Mouse (Mus musculus) stomach, embryonic 14.5 days (tissue): ENCODE measurements around the gene Syt13. TPM values are rescaled to one million over a fixed set of nuclear protein-coding genes. Genes with fewer than 3 reads are reported as not detected.

Source experiments
- ATAC-seq: fragments of 200-750 bp; cut with Nextera tagmentation; 2 replicates; pipeline ENCODE4 v1.8.0; 2017; ENCODE audit warnings: low read depth, moderate TSS enrichment; ENCODE audit not compliant: insufficient number of reproducible peaks, insufficient read depth, low FRiP score
- H3K27ac ChIP-seq: fragments of 300-500 bp; sonication (generic); 2 replicates; pipeline ENCODE4 v1.5.1; 2014; ENCODE audit warnings: mild to moderate bottlenecking, low read length, moderate library complexity, mixed read lengths
- H3K27me3 ChIP-seq: fragments of 300-500 bp; sonication (generic); 2 replicates; pipeline ENCODE4 v1.6.1; 2014; ENCODE audit warnings: low read length, control low read depth, mixed read lengths; ENCODE audit not compliant: control insufficient read depth, insufficient read depth
- H3K36me3 ChIP-seq: fragments of 300-500 bp; sonication (generic); 2 replicates; pipeline ENCODE4 v1.6.1; 2014; ENCODE audit warnings: mild to moderate bottlenecking, control low read depth, low read length, moderate library complexity, mixed read lengths; ENCODE audit not compliant: control insufficient read depth, insufficient read depth
- H3K4me1 ChIP-seq: fragments of 300-500 bp; sonication (generic); 2 replicates; pipeline ENCODE4 v1.6.1; 2014; ENCODE audit warnings: low read length, control low read depth, mixed read lengths; ENCODE audit not compliant: control insufficient read depth, insufficient read depth
- H3K4me2 ChIP-seq: fragments of 300-500 bp; sonication (generic); replicated peaks from 2 replicates; pipeline ENCODE4 v1.6.1; 2014; ENCODE audit warnings: low read depth, low read length, control low read depth
- H3K4me3 ChIP-seq: fragments of 300-500 bp; sonication (generic); 2 replicates; pipeline ENCODE4 v1.5.1; 2014; ENCODE audit warnings: low read depth, low read length, control low read depth
- H3K9ac ChIP-seq: fragments of 300-500 bp; sonication (generic); replicated peaks from 2 replicates; pipeline ENCODE4 v1.6.1; 2014; ENCODE audit warnings: low read depth, mild to moderate bottlenecking, control low read depth, low read length, moderate library complexity, mixed read lengths
- H3K9me3 ChIP-seq: fragments of 300-500 bp; sonication (generic); 2 replicates; pipeline ENCODE4 v1.6.1; 2016; ENCODE audit warnings: low read depth, low read length, control low read depth; ENCODE audit not compliant: control insufficient read depth
- WGBS: fragments of 180-500 bp; shearing (Covaris S2); extraction: QIAGEN DNeasy Blood & Tissue Kit; methylation state at CpG from one replicate; pipeline ENCODE4 v1.1.7; 2014; 5-methylcytosine and 5-hydroxymethylcytosine counted together
- polyA plus RNA-seq: library from polyadenylated mRNA; unstranded; fragments of >200 nt; fragmentation: Nextera tagmentation; extraction: Ambion mirVana; gene quantifications from 2 replicates; pipeline ENCODE4 v1.2.1, GENCODE M21; 2014

Gene Syt13
- polyA plus RNA-seq, 1 experiment from 2014 or later, result 7.7 TPM

DNA sequence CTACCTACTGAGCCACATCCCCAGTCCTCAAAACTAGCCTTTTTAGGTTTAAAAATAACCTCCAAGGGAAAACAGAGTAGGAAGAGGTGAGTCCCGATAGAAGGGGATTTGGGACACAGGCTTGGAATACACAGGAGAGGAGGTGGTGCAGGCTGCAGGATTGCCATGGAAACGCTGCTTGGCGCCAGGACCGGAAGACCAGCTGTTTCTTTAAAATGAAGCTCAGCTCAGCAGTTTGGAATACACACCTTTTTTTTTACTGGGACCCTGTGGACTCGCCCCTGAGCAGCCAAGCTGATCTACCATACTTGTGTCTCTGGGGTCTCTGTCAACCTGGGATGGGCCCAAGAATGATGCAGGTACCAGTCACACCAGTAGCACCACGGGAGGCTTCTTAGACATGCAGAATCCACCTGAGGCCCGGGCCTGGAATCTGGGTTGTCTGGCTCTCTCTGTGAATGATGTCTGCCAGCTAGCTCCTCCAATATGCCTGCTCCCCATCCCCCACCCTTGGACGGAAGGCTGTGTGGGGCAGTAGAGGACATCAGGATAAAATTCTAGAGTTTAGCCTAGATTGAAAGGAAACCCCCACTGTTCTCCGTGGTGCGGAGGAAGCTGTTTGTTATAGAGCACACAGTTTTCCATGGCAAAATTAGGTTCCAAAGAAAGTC is 19.5 kb downstream of the Syt13 start:
- Histone ChIP-seq H3K9ac (no peak overlapping the region), H3K9me3 (no peaks in the 10 kb centered on the region), H3K27me3 (no peaks in the 10 kb centered on the region), H3K27ac (no peak overlapping the region), H3K4me1 (0 out of 2 replicates have a peak, but pooled peaks cover 7% of the 10 kb centered on the region), H3K4me2 (no peak overlapping the region), H3K36me3 (no peaks in the 10 kb centered on the region), H3K4me3 (no peak overlapping the region)
- 0 out of 2 replicates have a peak, but pooled peaks have one; percentile 25 for ATAC-seq
- WGBS, result 14% methylated on average over 10 of the region's 10 CpGs

DNA sequence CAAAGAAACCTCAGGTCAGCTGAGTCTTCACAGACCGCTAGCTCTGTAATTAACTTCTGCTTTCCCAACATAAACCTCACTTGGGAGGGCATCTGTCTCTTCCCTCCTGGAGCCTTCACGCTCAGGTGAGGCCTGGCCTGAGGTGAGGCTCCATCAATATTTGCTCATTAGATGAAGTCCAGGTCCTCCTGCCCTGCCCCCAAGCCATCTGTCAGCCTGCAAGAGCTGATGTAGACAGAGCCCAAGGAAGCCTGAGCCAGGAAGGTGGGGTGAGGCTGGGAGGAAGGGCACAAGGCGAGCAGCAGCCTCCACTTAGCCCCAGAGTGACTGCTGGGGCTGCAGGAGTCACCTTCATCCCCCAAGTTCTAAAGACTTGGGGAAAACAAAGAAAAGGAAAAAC is 20.6 kb downstream of the Syt13 start:
- no peak overlapping the region for H3K4me3 ChIP-seq
- H3K27me3 ChIP-seq, result no peaks in the 10 kb centered on the region
- no peak overlapping the region for H3K4me2 ChIP-seq
- no peak overlapping the region for H3K27ac ChIP-seq
- H3K36me3 ChIP-seq, result no peaks in the 10 kb centered on the region
- H3K9me3 ChIP-seq, result no peaks in the 10 kb centered on the region
- no peak for ATAC-seq
- WGBS, result 46% methylated on average over 3 of the region's 3 CpGs
- H3K4me1 ChIP-seq, result 0 out of 2 replicates have a peak, but pooled peaks cover 7% of the 10 kb centered on the region
- H3K9ac ChIP-seq, result no peak overlapping the region

DNA sequence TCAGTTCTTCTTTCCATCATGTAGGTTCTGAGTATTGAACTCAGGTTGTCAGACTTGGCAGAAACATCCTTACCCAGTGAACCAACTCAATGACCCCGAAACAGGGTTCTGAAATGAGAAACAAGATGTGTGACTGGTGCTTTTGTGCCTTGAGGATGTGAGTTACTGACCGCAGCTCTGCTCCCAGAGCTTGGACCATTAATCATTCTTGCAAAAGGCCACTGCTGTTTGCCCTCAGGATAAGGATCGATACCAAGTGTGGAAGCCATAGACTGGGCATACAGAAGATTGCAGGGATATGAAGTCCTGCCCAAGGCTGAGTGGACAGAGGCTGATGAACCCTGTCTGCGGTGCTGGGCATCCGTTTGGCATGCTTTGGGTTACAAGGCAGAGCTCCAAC is 23.2 kb downstream of the Syt13 start:
- H3K9ac ChIP-seq, result no peak overlapping the region
- H3K36me3 ChIP-seq, result no peaks in the 10 kb centered on the region
- no peak for ATAC-seq
- no peak overlapping the region for H3K4me2 ChIP-seq
- no peak overlapping the region for H3K27ac ChIP-seq
- WGBS, result 63% methylated on average over 5 of the region's 5 CpGs
- no peaks in the 10 kb centered on the region for H3K27me3 ChIP-seq
- 0 out of 2 replicates have a peak, but pooled peaks cover 7% of the 10 kb centered on the region for H3K4me1 ChIP-seq
- no peaks in the 10 kb centered on the region for H3K9me3 ChIP-seq
- no peak overlapping the region for H3K4me3 ChIP-seq

DNA sequence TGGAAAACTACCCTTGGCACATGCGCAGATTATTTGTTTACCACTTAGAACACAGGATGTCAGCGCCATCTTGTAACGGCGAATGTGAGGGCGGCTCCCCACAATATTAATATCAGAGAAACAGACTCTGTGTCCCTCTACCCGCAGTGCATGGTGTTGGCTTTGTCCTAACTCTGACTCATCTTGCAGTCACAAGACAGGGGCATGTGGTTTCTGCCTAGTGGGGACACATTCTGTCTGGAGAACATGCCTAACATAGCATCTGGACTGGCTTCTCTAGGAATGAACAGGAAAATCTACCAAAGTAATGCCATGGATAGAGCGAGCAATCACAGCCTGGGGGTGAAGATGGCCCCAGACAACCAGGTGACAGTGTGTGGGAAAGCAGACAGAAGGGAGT is 23.9 kb downstream of the Syt13 start:
- Histone ChIP-seq H3K4me2 (no peak overlapping the region), H3K9me3 (no peaks in the 10 kb centered on the region), H3K36me3 (no peaks in the 10 kb centered on the region), H3K4me1 (0 out of 2 replicates have a peak, but pooled peaks cover 7% of the 10 kb centered on the region), H3K27ac (no peak overlapping the region), H3K9ac (no peak overlapping the region), H3K27me3 (no peaks in the 10 kb centered on the region), H3K4me3 (no peak overlapping the region)
- WGBS, result 94% methylated on average over 6 of the region's 7 CpGs
- ATAC-seq, result no peak

DNA sequence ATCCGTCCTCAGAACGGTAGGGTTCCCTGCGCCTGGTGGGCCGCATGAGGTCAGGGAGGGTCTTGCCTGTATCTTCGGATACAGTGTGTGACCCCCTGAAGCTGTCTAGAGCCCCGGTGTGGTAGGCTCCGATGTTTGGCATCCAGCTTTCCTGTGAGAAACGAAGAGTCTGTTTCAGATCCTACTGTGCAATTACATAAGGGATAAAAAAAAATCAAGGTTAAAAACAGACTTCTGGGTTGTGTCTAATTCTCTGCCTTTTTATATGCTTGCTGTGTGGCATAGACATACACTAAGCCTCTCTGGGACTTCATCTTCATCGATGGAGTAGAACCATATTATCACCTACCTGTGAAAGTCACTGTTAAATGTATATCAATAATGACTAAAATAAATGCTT is 26.1 kb downstream of the Syt13 start:
- Histone ChIP-seq H3K4me3 (no peak overlapping the region), H3K27me3 (no peaks in the 10 kb centered on the region), H3K36me3 (no peaks in the 10 kb centered on the region), H3K9me3 (no peaks in the 10 kb centered on the region), H3K4me1 (no peaks in the 10 kb centered on the region), H3K4me2 (no peak overlapping the region), H3K9ac (no peak overlapping the region), H3K27ac (no peak overlapping the region)
- WGBS, result 88% methylated on average over 9 of the region's 9 CpGs
- ATAC-seq, result no peak

DNA sequence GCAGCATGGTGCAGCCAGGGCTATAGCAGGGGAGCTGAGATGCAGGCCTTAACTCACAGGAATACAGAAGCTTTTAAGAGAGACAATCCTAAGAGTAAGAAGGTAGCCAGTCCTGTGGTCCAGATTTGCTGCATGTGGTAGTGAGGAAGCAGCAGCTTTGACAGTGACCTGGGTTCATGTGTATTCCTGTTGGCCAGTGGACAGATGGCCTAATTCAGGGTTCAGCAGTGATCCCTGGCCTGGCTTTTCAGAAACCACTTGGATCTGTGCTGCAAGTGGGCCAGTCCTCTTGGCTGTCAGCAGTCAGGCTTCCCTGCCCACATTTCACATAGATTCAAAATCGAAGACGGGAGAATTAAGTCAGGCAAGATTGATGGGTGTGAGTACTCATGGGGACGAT is 26.6 kb downstream of the Syt13 start:
- 57% methylated on average over 3 of the region's 3 CpGs for WGBS
- no peaks in the 10 kb centered on the region for H3K4me1 ChIP-seq
- H3K9me3 ChIP-seq, result no peaks in the 10 kb centered on the region
- no peaks in the 10 kb centered on the region for H3K36me3 ChIP-seq
- no peak overlapping the region for H3K4me3 ChIP-seq
- H3K27ac ChIP-seq, result no peak overlapping the region
- H3K4me2 ChIP-seq, result no peak overlapping the region
- no peaks in the 10 kb centered on the region for H3K27me3 ChIP-seq
- no peak overlapping the region for H3K9ac ChIP-seq
- no peak for ATAC-seq

DNA sequence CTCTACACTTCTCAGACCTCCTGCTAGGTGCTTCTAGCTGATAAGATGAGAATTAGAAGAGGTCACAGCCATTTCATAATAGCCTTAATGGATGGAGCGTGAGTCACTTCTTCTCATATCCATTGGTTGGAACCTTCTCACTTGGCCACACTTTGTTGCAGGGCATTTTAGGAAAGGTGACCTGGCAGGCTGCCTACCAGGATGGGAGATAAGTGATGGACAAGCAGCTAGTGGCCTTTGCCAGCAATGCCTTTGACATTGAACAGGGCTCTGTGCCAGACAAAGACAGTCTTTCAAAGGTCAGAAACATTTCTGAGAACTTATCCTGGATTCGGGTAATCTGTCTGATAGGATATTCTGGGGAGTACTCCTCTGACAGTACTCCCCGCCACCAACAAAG is 28.5 kb downstream of the Syt13 start:
- H3K27me3 ChIP-seq, result no peaks in the 10 kb centered on the region
- no peak overlapping the region for H3K4me2 ChIP-seq
- H3K4me1 ChIP-seq, result peaks cover 5% of the 10 kb centered on the region; the same call in 1 of the 2 replicates
- WGBS, result 83% methylated on average over 3 of the region's 3 CpGs
- H3K4me3 ChIP-seq, result no peak overlapping the region
- ATAC-seq, result no peak
- no peaks in the 10 kb centered on the region for H3K36me3 ChIP-seq
- H3K9ac ChIP-seq, result no peak overlapping the region
- H3K27ac ChIP-seq, result no peak overlapping the region
- no peaks in the 10 kb centered on the region for H3K9me3 ChIP-seq

DNA sequence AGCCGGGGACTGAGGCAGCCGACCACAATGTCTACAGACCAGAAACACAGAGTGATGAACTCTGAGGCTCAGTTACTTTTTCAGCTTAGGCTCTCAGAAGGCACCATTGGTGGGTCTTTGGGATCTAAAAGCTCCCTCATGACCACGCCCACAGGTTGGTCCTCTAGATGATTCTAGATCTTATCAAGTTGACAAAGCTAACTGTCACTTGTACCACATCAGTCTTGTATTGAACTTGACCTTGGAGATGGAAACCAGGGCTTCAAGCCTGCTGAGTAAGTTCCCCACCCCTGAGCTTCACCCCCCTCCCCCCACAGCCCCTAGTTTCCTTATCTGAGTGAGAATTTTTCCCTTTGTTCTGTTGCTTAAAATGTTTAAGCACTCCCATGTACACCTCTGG is 29.5 kb downstream of the Syt13 start:
- Histone ChIP-seq H3K36me3 (no peaks in the 10 kb centered on the region), H3K4me3 (no peak overlapping the region), H3K27ac (no peak overlapping the region), H3K9me3 (no peaks in the 10 kb centered on the region), H3K4me1 (peaks cover 8% of the 10 kb centered on the region; the same call in 1 of the 2 replicates), H3K27me3 (no peaks in the 10 kb centered on the region), H3K9ac (no peak overlapping the region), H3K4me2 (no peak overlapping the region)
- ATAC-seq, result no peak
- WGBS, result 76% methylated on average over 3 of the region's 3 CpGs
